Mouse (Mus musculus) liver, adult 2 months (tissue): Measurements from ENCODE around the gene Fam166b. TPM values are rescaled to one million over a fixed set of nuclear protein-coding genes. Genes with fewer than 3 reads are reported as not detected.
A peak's percentile ranks its signal among the peaks of the same experiment; 100 is the strongest.

Experiments
- DNase-seq: peaks from one replicate; pipeline ENCODE4 v3.0.0-alpha.2; 2011; ENCODE audit warnings: low read depth, low spot score; ENCODE audit errors: extremely low read depth
- H3K27ac ChIP-seq: fragments of 200-500 bp; replicated peaks from 2 replicates; pipeline ENCODE4 v1.5.1; 2012; ENCODE audit warnings: low read depth, mild to moderate bottlenecking, control low read depth, inconsistent platforms, low read length; ENCODE audit not compliant: insufficient read depth
- H3K27me3 ChIP-seq: fragments of 200-500 bp; 2 replicates; pipeline ENCODE4 v1.6.1; 2012; ENCODE audit warnings: mild to moderate bottlenecking, moderate library complexity, low read length, inconsistent platforms; ENCODE audit not compliant: control insufficient read depth, insufficient read depth
- H3K36me3 ChIP-seq: fragments of 200-500 bp; 2 replicates; pipeline ENCODE4 v1.6.1; 2012; ENCODE audit warnings: low read length, inconsistent platforms; ENCODE audit not compliant: control insufficient read depth, insufficient read depth
- H3K4me1 ChIP-seq: fragments of 200-500 bp; 2 replicates; pipeline ENCODE4 v1.6.1; 2011; ENCODE audit warnings: low read length; ENCODE audit not compliant: control insufficient read depth, insufficient read depth
- H3K4me3 ChIP-seq: fragments of 200-500 bp; 2 replicates; pipeline ENCODE4 v1.5.1; 2011; ENCODE audit warnings: low read depth, mild to moderate bottlenecking, control low read depth, low read length, moderate library complexity; ENCODE audit not compliant: insufficient read depth
- H3K79me2 ChIP-seq: fragments of 200-500 bp; 2 replicates; pipeline ENCODE4 v1.6.1; 2012; ENCODE audit warnings: inconsistent platforms, mild to moderate bottlenecking, low read length, moderate library complexity; ENCODE audit not compliant: control insufficient read depth, insufficient read depth
- H3K9ac ChIP-seq: fragments of 200-500 bp; 2 replicates; pipeline ENCODE4 v1.6.1; 2012; ENCODE audit warnings: low read depth, mild to moderate bottlenecking, control low read depth, inconsistent platforms, low read length
- CTCF ChIP-seq: fragments of 200-500 bp; IDR thresholded peaks from 2 replicates; pipeline ENCODE4 v1.5.1; 2011; ENCODE audit warnings: low read depth, low read length, control low read depth
- POLR2A ChIP-seq: fragments of 200-500 bp; IDR thresholded peaks from 2 replicates; pipeline ENCODE4 v1.6.1; 2011; ENCODE audit warnings: low read length, control low read depth; ENCODE audit not compliant: insufficient read depth; ENCODE audit errors: extremely low read depth
- WGBS: fragments of 180-500 bp; shearing (Covaris S2); methylation state at CpG from one replicate; pipeline ENCODE4 v1.1.7; 2018; 5-methylcytosine and 5-hydroxymethylcytosine counted together
- polyA plus RNA-seq: library from polyadenylated mRNA; depleted of rRNA; stranded (reverse); fragments of >200 nt; gene quantifications from 2 replicates; pipeline ENCODE4 v1.2.3, GENCODE M21; 2012
- total RNA-seq: library from RNA; depleted of rRNA; stranded (reverse); fragments of >200 nt; gene quantifications from 2 replicates; pipeline ENCODE4 v1.2.3, GENCODE M21; 2014

Fam166b gene
- total and polyA plus RNA-seq, 2 experiments: not detected

DNA sequence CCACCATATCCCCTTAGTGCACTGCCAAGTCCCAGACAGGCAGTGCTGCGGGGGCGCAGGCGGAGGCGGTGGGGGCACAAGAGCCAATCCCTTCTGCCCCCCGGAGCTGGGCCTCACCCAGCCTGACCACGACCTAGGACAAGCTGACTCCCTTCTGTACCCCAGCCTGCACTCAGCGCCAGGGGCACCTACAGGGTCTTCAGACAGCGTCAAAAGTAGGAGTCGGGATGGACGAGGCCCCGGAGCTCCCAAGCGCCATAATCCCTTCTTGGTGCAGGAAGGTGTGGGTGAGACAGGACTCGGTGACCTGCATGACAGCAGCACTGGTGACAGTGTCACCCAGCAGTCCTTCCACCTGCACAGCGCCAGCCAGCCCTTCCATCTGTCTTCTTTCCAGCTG is 14.2 kb downstream of the Fam166b start:
- H3K4me3 ChIP-seq: no peak overlapping the region
- WGBS: 96% methylated on average over 14 of the region's 14 CpGs
- no peak for TF ChIP-seq CTCF
- TF ChIP-seq POLR2A: no peak
- H3K27me3 ChIP-seq: no peaks in the 10 kb centered on the region
- DNase-seq: no peak
- peaks cover 12% of the 10 kb centered on the region; the same call in 1 of the 2 replicates for H3K79me2 ChIP-seq
- H3K27ac ChIP-seq: no peak overlapping the region
- no peak overlapping the region for H3K9ac ChIP-seq
- H3K36me3 ChIP-seq: peaks cover 2% of the 10 kb centered on the region
- peaks cover 15% of the 10 kb centered on the region for H3K4me1 ChIP-seq

DNA sequence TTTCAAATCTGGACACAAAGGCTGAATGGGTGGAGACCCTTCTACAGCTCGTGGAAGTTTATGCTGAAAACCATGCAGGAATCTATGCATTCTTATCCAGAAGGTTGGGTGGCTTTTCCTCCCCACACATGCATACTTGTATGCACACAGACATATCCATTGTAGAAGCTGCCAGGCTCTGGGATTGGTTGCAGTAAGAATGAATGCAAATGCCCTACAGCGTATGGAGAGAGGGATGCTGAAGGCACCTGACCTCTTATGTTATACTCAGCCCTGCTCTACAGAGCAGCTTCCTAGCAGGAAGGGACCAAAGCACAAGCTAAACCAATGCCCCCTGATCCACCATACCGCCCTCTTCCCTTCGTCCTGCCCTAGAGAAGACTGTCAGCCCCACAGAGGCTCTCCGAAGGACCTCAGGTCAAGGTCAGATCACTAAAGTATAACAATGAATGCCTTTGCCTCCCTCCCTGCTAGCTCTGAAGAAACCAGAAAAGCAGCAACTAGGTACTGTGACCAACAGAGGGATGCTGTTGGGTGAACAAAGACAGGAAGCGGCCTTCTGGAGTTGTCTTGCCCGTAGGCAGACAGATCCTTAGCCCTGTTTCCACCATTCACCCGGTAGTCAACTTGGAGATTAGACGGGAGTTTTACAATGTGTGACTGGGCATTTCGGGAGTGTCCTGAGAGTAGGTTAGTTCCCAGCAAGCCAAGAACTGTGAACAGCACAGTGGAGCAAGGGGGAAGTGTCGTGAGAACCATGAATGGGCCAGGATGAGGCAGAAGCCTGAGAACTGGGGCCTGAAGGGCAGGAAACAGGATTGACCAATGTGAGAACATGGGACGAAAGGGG is 21.6 kb downstream of the Fam166b start:
- Histone ChIP-seq H3K36me3 (no peaks in the 10 kb centered on the region), H3K27me3 (no peaks in the 10 kb centered on the region), H3K4me3 (no peak overlapping the region), H3K27ac (peak overlapping the region; percentile 36; the same call in 1 of the 2 replicates), H3K9ac (no peak overlapping the region), H3K79me2 (peaks cover 29% of the 10 kb centered on the region; the same call in 1 of the 2 replicates), H3K4me1 (peaks cover 6% of the 10 kb centered on the region)
- no peak for DNase-seq
- TF ChIP-seq POLR2A (no peak), CTCF (no peak)
- WGBS: 79% methylated on average over 12 of the region's 12 CpGs

GRCm38 (mm10) chr4:43406162-43406971 is 22.6 kb downstream of the Fam166b start:
- no peak for DNase-seq
- 55% methylated on average over 28 of the region's 28 CpGs for WGBS
- Histone ChIP-seq H3K27ac (peak overlapping the region; percentile 69), H3K36me3 (no peaks in the 10 kb centered on the region), H3K79me2 (peaks cover 28% of the 10 kb centered on the region; the same call in 1 of the 2 replicates), H3K27me3 (no peaks in the 10 kb centered on the region), H3K4me1 (peaks cover 11% of the 10 kb centered on the region), H3K9ac (peak overlapping the region; percentile 64), H3K4me3 (peak overlapping the region; percentile 64)
- 0 out of 2 replicates have a peak, but pooled peaks have one; percentile 24 for TF ChIP-seq POLR2A
- peak; percentile 52 for TF ChIP-seq CTCF

DNA sequence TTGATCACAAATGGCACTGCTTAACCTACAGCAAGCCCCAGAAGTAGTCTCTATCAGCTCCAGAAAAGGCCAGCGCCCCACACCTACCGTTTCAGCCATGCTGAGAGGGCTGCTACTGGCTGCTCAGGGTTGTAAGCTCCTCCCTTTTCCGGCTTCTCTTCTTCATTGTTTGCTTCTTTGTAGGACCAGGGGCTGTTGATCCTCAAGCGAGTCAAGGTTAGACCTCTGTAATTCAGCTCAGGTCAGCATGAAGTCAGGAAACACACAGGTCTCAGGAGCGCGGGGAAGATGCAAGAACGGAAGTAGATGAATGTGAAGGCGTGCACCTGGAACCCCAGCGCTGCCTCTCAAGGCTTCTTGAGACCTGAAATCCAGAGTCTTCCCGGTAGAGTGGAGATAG is 24.2 kb downstream of the Fam166b start:
- H3K4me3 ChIP-seq: no peak overlapping the region
- H3K27ac ChIP-seq: no peak overlapping the region
- H3K36me3 ChIP-seq: no peaks in the 10 kb centered on the region
- no peaks in the 10 kb centered on the region for H3K27me3 ChIP-seq
- peaks cover 20% of the 10 kb centered on the region for H3K4me1 ChIP-seq
- peaks cover 35% of the 10 kb centered on the region; the same call in 1 of the 2 replicates for H3K79me2 ChIP-seq
- WGBS: 93% methylated on average over 10 of the region's 10 CpGs
- no peak overlapping the region for H3K9ac ChIP-seq
- no peak for DNase-seq
- TF ChIP-seq CTCF (no peak), POLR2A (no peak)

GRCm38 (mm10) chr4:43402212-43402611 is 26.7 kb downstream of the Fam166b start:
- peaks cover 40% of the 10 kb centered on the region; the same call in 1 of the 2 replicates for H3K79me2 ChIP-seq
- peak overlapping the region; percentile 26 for H3K27ac ChIP-seq
- peaks cover 22% of the 10 kb centered on the region for H3K4me1 ChIP-seq
- TF ChIP-seq POLR2A: no peak
- TF ChIP-seq CTCF: no peak
- peak; percentile 88 for DNase-seq
- no peak overlapping the region for H3K4me3 ChIP-seq
- peak overlapping the region; percentile 16 for H3K9ac ChIP-seq
- WGBS: 37% methylated on average over 9 of the region's 9 CpGs
- H3K36me3 ChIP-seq: no peaks in the 10 kb centered on the region
- H3K27me3 ChIP-seq: no peaks in the 10 kb centered on the region
